Mouse (Mus musculus): ENCODE results near the gene Smco2. TPM values are rescaled to one million over a fixed set of nuclear protein-coding genes. Genes with fewer than 3 reads are reported as not detected.

Smco2 gene
- polyA plus RNA-seq, 1 experiment from 2014 or later = not detected

Other genes starting within 250 kb of the Smco2 start
- gene Med21, start 207.6 kb upstream of the Smco2 start, polyA plus RNA-seq (2015; fragmentation: Nextera tagmentation; extraction: Ambion mirVana) = 124 and 128 TPM in 2 replicates
- 28.2 and 32.5 TPM in 2 replicates for gene Tm7sf3, start 207.3 kb upstream of the Smco2 start, polyA plus RNA-seq (2015; fragmentation: Nextera tagmentation; extraction: Ambion mirVana)
- 18.0 and 18.8 TPM in 2 replicates for gene Stk38l, start 125.1 kb upstream of the Smco2 start, polyA plus RNA-seq (2015; fragmentation: Nextera tagmentation; extraction: Ambion mirVana)
- 2.8 and 3.8 TPM in 2 replicates for gene Arntl2, start 54.0 kb upstream of the Smco2 start, polyA plus RNA-seq (2015; fragmentation: Nextera tagmentation; extraction: Ambion mirVana)
- 35.9 and 41.5 TPM in 2 replicates for gene Ppfibp1, start 38.4 kb downstream of the Smco2 start, polyA plus RNA-seq (2015; fragmentation: Nextera tagmentation; extraction: Ambion mirVana)
- gene 1700034J05Rik, start 104.3 kb downstream of the Smco2 start, polyA plus RNA-seq (2015; fragmentation: Nextera tagmentation; extraction: Ambion mirVana) = 0.10 and 0.21 TPM in 2 replicates
- 5.7 and 6.7 TPM in 2 replicates for gene Rep15, start 182.5 kb downstream of the Smco2 start, polyA plus RNA-seq (2015; fragmentation: Nextera tagmentation; extraction: Ambion mirVana)
- 149 and 153 TPM in 2 replicates for gene Mrps35, start 192.7 kb downstream of the Smco2 start, polyA plus RNA-seq (2015; fragmentation: Nextera tagmentation; extraction: Ambion mirVana)
- 2.0 and 2.4 TPM in 2 replicates for gene Mansc4, start 236.9 kb downstream of the Smco2 start, polyA plus RNA-seq (2015; fragmentation: Nextera tagmentation; extraction: Ambion mirVana)
- 7.3 and 7.6 TPM in 2 replicates for gene Klhl42, start 241.3 kb downstream of the Smco2 start, polyA plus RNA-seq (2015; fragmentation: Nextera tagmentation; extraction: Ambion mirVana)